Mouse (Mus musculus): ENCODE results near the gene Srbd1. TPM values are rescaled to one million over a fixed set of nuclear protein-coding genes. Genes with fewer than 3 reads are reported as not detected.

Srbd1 gene
- polyA plus RNA-seq, 1 experiment from 2014 or later = 11.6 TPM

DNA sequence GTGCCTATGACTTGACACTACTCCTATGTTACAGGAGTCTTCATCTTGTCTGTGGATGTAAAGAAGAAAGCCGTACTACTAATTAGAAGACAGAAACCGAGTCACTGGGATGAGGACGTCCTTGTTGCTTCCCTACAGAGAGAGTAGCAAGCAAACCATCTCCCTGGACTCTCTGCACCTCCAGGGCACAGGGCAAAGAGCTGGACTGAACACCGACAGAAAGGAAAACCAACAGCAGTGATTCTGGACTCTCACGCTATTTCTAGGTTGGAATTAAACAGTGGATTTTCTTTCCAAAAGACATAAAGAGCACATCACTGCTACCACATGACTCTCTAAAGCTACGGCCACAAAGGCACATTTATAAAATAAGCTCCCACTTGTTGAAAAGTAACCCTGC is 110.3 kb downstream of the Srbd1 start:
- Histone ChIP-seq H3K27ac (ENCODE audit: low read depth, low read length) (no peak overlapping the region), H3K36me3 (ENCODE audit: control insufficient read depth, insufficient read depth, low read length) (no peaks in the 10 kb centered on the region), H3K4me3 (ENCODE audit: low read length) (no peak overlapping the region), H3K4me1 (ENCODE audit: control insufficient read depth, insufficient read depth, low read length) (0 out of 2 replicates have a peak, but pooled peaks cover 4% of the 10 kb centered on the region), H3K9ac (ENCODE audit: low read depth, low read length) (no peak overlapping the region), H3K9me3 (ENCODE audit: control insufficient read depth, low read length) (no peaks in the 10 kb centered on the region), H3K27me3 (ENCODE audit: control insufficient read depth, insufficient read depth, low read length) (no peaks in the 10 kb centered on the region), H3K4me2 (replicated peaks; ENCODE audit: low read depth, low read length) (no peak overlapping the region)
- WGBS = 76% methylated on average over 6 of the region's 6 CpGs
- ATAC-seq (ENCODE audit: low FRiP score, low TSS enrichment) = no peak

DNA sequence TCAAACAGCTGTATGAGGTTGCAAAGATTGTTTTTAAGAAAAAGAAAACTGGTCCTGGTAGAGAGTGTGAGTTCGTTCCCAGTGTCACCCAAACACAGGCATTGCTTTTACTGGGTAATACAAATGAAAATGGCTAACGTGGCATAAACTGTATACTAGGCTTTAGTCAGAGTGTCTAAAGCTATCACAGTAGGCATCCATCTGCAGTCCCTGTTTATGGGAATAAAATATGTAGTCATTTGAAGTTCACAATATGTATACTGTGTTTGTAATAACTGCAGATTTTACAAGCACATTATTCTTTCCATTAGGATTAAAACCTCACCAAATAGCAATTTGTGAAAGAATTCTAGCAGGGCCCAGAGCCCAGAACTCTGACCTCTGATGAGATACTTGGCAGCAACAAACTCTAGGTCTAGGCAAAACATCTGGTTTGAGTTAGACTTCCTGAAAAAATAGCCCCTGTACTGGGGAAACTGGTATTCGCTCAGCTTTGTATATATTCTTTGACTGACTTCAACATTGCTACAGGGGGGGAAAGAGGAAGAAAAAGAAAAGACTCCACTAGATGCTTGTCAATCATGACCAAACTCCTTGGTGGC is 112.8 kb downstream of the Srbd1 start:
- no peak for ATAC-seq (ENCODE audit: low FRiP score, low TSS enrichment)
- no peaks in the 10 kb centered on the region for H3K27me3 ChIP-seq (ENCODE audit: control insufficient read depth, insufficient read depth, low read length)
- H3K9ac ChIP-seq (ENCODE audit: low read depth, low read length) = no peak overlapping the region
- no peak overlapping the region for H3K27ac ChIP-seq (ENCODE audit: low read depth, low read length)
- no peaks in the 10 kb centered on the region for H3K4me1 ChIP-seq (ENCODE audit: control insufficient read depth, insufficient read depth, low read length)
- no peak overlapping the region for H3K4me3 ChIP-seq (ENCODE audit: low read length)
- H3K9me3 ChIP-seq (ENCODE audit: control insufficient read depth, low read length) = no peaks in the 10 kb centered on the region
- no peak overlapping the region for H3K4me2 ChIP-seq (replicated peaks; ENCODE audit: low read depth, low read length)
- no peaks in the 10 kb centered on the region for H3K36me3 ChIP-seq (ENCODE audit: control insufficient read depth, insufficient read depth, low read length)
- WGBS = 76% methylated on average over 3 of the region's 3 CpGs

DNA sequence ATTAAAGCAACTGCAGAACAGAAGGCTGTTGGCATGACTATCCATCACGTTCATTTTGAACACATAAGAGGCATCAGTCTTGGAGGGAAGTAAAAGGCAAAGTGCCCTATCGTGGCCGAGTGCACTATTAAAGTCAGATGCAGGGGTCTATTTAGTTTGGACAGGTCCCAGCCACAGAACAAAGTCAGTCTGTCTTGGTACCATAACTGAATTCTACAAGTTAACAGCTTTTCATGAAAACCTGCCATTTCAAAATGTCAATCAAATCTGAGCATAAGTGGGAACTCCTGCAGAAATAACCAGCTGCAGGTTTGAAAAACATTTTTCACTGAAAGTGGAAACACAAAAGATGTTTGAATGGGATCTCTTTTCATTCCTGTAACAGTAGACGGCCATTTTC is 115.0 kb downstream of the Srbd1 start:
- H3K4me1 ChIP-seq (ENCODE audit: control insufficient read depth, insufficient read depth, low read length) = no peaks in the 10 kb centered on the region
- no peaks in the 10 kb centered on the region for H3K27me3 ChIP-seq (ENCODE audit: control insufficient read depth, insufficient read depth, low read length)
- H3K4me3 ChIP-seq (ENCODE audit: low read length) = no peak overlapping the region
- no peak overlapping the region for H3K4me2 ChIP-seq (replicated peaks; ENCODE audit: low read depth, low read length)
- no peak overlapping the region for H3K27ac ChIP-seq (ENCODE audit: low read depth, low read length)
- H3K9ac ChIP-seq (ENCODE audit: low read depth, low read length) = no peak overlapping the region
- H3K36me3 ChIP-seq (ENCODE audit: control insufficient read depth, insufficient read depth, low read length) = no peaks in the 10 kb centered on the region
- H3K9me3 ChIP-seq (ENCODE audit: control insufficient read depth, low read length) = no peaks in the 10 kb centered on the region
- WGBS = 70% methylated on average over 4 of the region's 4 CpGs
- ATAC-seq (ENCODE audit: low FRiP score, low TSS enrichment) = no peak

- no peak overlapping the region for H3K4me3 ChIP-seq (ENCODE audit: low read length)
- ATAC-seq (ENCODE audit: low FRiP score, low TSS enrichment) = no peak
- no peak overlapping the region for H3K4me2 ChIP-seq (replicated peaks; ENCODE audit: low read depth, low read length)
- WGBS = 79% methylated on average over 1 of the region's 1 CpGs
- H3K27ac ChIP-seq (ENCODE audit: low read depth, low read length) = no peak overlapping the region
- H3K36me3 ChIP-seq (ENCODE audit: control insufficient read depth, insufficient read depth, low read length) = no peaks in the 10 kb centered on the region
- H3K9me3 ChIP-seq (ENCODE audit: control insufficient read depth, low read length) = no peaks in the 10 kb centered on the region
- H3K27me3 ChIP-seq (ENCODE audit: control insufficient read depth, insufficient read depth, low read length) = no peaks in the 10 kb centered on the region
- H3K9ac ChIP-seq (ENCODE audit: low read depth, low read length) = no peak overlapping the region
- no peaks in the 10 kb centered on the region for H3K4me1 ChIP-seq (ENCODE audit: control insufficient read depth, insufficient read depth, low read length)
Observed at GRCm38 (mm10) chr17:86029175-86029574, 115.8 kb downstream of the Srbd1 start.

DNA sequence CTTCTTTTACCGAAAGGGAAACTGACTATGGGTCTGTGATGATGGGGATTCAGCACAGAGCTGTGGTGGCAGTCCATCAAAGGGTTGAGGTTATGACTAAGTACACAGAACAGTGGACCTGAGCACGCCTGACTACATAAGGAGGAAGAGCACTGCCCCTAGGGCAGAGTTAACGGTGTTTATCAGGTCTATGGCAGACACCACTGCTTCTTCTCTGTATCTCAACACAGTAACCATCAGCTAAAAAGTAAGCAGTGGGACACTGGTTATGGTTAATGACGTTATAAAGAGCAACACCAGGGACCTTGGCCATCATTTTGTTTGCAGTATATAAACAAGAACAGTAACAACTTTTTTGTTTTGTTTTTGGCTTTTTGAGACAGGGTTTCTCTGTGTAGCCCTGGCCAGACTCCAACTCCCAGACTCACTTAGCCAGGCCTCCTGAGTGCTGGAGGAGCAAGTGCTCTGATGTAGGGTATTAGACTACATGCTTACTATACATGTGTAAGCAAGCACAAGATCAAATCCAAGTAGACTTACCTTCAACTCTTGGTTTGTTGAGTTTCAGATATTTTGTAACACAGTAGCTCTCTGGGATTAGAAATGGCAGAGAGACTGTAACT is 117.3 kb downstream of the Srbd1 start:
- no peaks in the 10 kb centered on the region for H3K36me3 ChIP-seq (ENCODE audit: control insufficient read depth, insufficient read depth, low read length)
- H3K4me1 ChIP-seq (ENCODE audit: control insufficient read depth, insufficient read depth, low read length) = no peaks in the 10 kb centered on the region
- no peak for ATAC-seq (ENCODE audit: low FRiP score, low TSS enrichment)
- no peak overlapping the region for H3K27ac ChIP-seq (ENCODE audit: low read depth, low read length)
- H3K27me3 ChIP-seq (ENCODE audit: control insufficient read depth, insufficient read depth, low read length) = no peaks in the 10 kb centered on the region
- H3K9ac ChIP-seq (ENCODE audit: low read depth, low read length) = no peak overlapping the region
- no peak overlapping the region for H3K4me3 ChIP-seq (ENCODE audit: low read length)
- 80% methylated on average over 4 of the region's 4 CpGs for WGBS
- no peak overlapping the region for H3K4me2 ChIP-seq (replicated peaks; ENCODE audit: low read depth, low read length)
- H3K9me3 ChIP-seq (ENCODE audit: control insufficient read depth, low read length) = no peaks in the 10 kb centered on the region

- H3K27ac ChIP-seq (ENCODE audit: low read depth, low read length) = no peak overlapping the region
- 88% methylated on average over 3 of the region's 3 CpGs for WGBS
- H3K4me1 ChIP-seq (ENCODE audit: control insufficient read depth, insufficient read depth, low read length) = no peaks in the 10 kb centered on the region
- H3K36me3 ChIP-seq (ENCODE audit: control insufficient read depth, insufficient read depth, low read length) = no peaks in the 10 kb centered on the region
- H3K27me3 ChIP-seq (ENCODE audit: control insufficient read depth, insufficient read depth, low read length) = no peaks in the 10 kb centered on the region
- H3K9me3 ChIP-seq (ENCODE audit: control insufficient read depth, low read length) = peaks cover 3% of the 10 kb centered on the region; the same call in 1 of the 2 replicates
- H3K4me3 ChIP-seq (ENCODE audit: low read length) = no peak overlapping the region
- no peak for ATAC-seq (ENCODE audit: low FRiP score, low TSS enrichment)
- H3K4me2 ChIP-seq (replicated peaks; ENCODE audit: low read depth, low read length) = no peak overlapping the region
- no peak overlapping the region for H3K9ac ChIP-seq (ENCODE audit: low read depth, low read length)
Observed at GRCm38 (mm10) chr17:86024589-86024988, 120.4 kb downstream of the Srbd1 start.

DNA sequence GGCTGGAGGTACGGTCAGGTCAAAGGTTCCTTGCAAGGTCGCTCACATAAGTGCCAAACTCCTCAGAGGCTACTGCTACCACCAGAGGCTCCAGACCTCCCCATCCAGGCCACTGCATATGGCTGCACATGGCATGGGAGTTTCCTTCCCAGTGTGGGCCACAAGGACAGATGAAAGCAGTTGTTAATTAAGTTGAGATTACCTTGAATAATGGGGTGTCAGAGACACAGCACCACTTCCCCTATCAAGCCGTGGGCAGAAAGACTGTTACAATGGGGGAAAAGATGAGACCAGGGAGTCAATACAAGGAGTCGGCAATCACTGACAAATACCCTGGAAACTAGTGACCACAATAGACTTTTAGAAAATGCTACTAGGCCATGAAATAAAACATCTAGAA is 122.6 kb downstream of the Srbd1 start:
- 63% methylated on average over 4 of the region's 4 CpGs for WGBS
- Histone ChIP-seq H3K4me3 (ENCODE audit: low read length) (no peak overlapping the region), H3K4me2 (replicated peaks; ENCODE audit: low read depth, low read length) (no peak overlapping the region), H3K36me3 (ENCODE audit: control insufficient read depth, insufficient read depth, low read length) (no peaks in the 10 kb centered on the region), H3K27me3 (ENCODE audit: control insufficient read depth, insufficient read depth, low read length) (no peaks in the 10 kb centered on the region), H3K9me3 (ENCODE audit: control insufficient read depth, low read length) (peaks cover 11% of the 10 kb centered on the region; the same call in 1 of the 2 replicates), H3K27ac (ENCODE audit: low read depth, low read length) (no peak overlapping the region), H3K9ac (ENCODE audit: low read depth, low read length) (no peak overlapping the region), H3K4me1 (ENCODE audit: control insufficient read depth, insufficient read depth, low read length) (no peaks in the 10 kb centered on the region)
- no peak for ATAC-seq (ENCODE audit: low FRiP score, low TSS enrichment)

GRCm38 (mm10) chr17:86021815-86022214 is 123.2 kb downstream of the Srbd1 start:
- 75% methylated on average over 1 of the region's 1 CpGs for WGBS
- Histone ChIP-seq H3K9ac (ENCODE audit: low read depth, low read length) (no peak overlapping the region), H3K4me1 (ENCODE audit: control insufficient read depth, insufficient read depth, low read length) (no peaks in the 10 kb centered on the region), H3K4me2 (replicated peaks; ENCODE audit: low read depth, low read length) (no peak overlapping the region), H3K9me3 (ENCODE audit: control insufficient read depth, low read length) (peaks cover 11% of the 10 kb centered on the region; the same call in 1 of the 2 replicates), H3K36me3 (ENCODE audit: control insufficient read depth, insufficient read depth, low read length) (no peaks in the 10 kb centered on the region), H3K27ac (ENCODE audit: low read depth, low read length) (no peak overlapping the region), H3K4me3 (ENCODE audit: low read length) (no peak overlapping the region), H3K27me3 (ENCODE audit: control insufficient read depth, insufficient read depth, low read length) (no peaks in the 10 kb centered on the region)
- ATAC-seq (ENCODE audit: low FRiP score, low TSS enrichment) = no peak

DNA sequence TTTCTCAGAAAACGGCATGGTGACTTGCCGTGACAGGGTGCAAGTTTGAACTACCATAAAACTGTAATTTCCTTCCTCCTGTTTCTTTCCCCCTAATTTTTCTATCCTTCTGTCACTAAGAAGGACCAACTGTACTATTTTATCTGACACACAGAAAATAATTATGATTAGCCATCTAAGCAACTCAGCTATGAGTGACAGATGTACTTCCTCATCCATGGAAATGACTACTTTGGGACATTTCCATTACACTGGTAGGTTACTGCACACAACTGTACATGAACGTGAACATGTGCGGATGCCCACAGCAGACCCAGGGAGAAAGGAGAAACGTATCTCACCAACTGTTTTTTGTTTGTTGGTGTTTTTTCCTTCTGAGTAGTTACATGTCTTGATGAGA is 123.7 kb downstream of the Srbd1 start:
- 92% methylated on average over 5 of the region's 5 CpGs for WGBS
- Histone ChIP-seq H3K9ac (ENCODE audit: low read depth, low read length) (no peak overlapping the region), H3K36me3 (ENCODE audit: control insufficient read depth, insufficient read depth, low read length) (no peaks in the 10 kb centered on the region), H3K27me3 (ENCODE audit: control insufficient read depth, insufficient read depth, low read length) (no peaks in the 10 kb centered on the region), H3K27ac (ENCODE audit: low read depth, low read length) (no peak overlapping the region), H3K4me3 (ENCODE audit: low read length) (no peak overlapping the region), H3K4me2 (replicated peaks; ENCODE audit: low read depth, low read length) (no peak overlapping the region), H3K9me3 (ENCODE audit: control insufficient read depth, low read length) (peaks cover 11% of the 10 kb centered on the region; the same call in 1 of the 2 replicates), H3K4me1 (ENCODE audit: control insufficient read depth, insufficient read depth, low read length) (no peaks in the 10 kb centered on the region)
- ATAC-seq (ENCODE audit: low FRiP score, low TSS enrichment) = no peak

All from kidney, embryonic 14.5 days (tissue).